In the genomic region with DNA sequence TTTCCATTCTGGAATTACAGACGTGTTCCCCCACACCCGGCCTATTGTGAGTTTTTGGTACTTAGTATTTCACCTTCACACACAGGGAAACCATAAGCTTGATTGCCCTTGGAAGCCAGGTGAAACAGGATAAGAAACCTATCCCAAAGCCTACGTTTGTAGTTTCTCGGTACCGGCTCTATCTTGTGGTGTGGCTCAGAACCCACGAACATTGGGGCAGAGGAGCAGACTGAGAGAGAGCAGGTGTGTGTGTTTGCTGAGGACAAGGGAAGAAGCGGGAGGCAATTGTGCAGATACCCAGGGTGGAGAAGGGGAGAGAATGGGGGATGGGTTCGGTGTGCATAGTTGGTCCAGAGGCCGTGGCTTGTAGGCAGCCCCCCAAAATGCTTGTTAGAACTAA, we compare ENCODE assay signal across 23 mouse cellular contexts. TPM values are rescaled to one million over a fixed set of nuclear protein-coding genes. Genes with fewer than 3 reads are reported as not detected.
DNase-seq lines count a peak whose midpoint lies in the region; ATAC-seq and TF ChIP-seq lines count a peak whose summit lies in the region.
"Had no signal": no experiment of that assay in that cellular context is flagged by ENCODE, and none has a peak within 500 bp of the region (broad histone marks: within the 10 kb centered on the region; RNA-seq: fewer than 3 reads in every experiment).

No protein-coding gene starts in this region.

- H3K27me3 ChIP-seq in E14TG2a.4 (ENCODE audit: insufficient read depth, low read length) (no peaks in the 10 kb centered on the region), ES-Bruce4 (ENCODE audit: control insufficient read depth, insufficient read depth, low read length, poor library complexity, severe bottlenecking) (no peaks in the 10 kb centered on the region)
- no peaks in the 10 kb centered on the region for H3K27me3 ChIP-seq in kidney, embryonic 14.5 days (ENCODE audit: control insufficient read depth, insufficient read depth, low read length)
- H3K27me3 ChIP-seq in midbrain, embryonic 15.5 days (replicated peaks): no peaks in the 10 kb centered on the region; the same call in 1 of the 2 replicates

- H3K4me3 ChIP-seq in E14TG2a.4 (replicated peaks; ENCODE audit: low read length): peak overlapping the region; percentile 67
- H3K4me3 ChIP-seq in ES-Bruce4 (ENCODE audit: low read depth, low read length): peak overlapping the region; percentile 52
- peak overlapping the region; percentile 41 to 66 for H3K4me3 ChIP-seq in ES-E14 (ENCODE audit: insufficient read depth in 1 of 2, low read depth in 1 of 2, low read length in 2 of 2, poor library complexity in 1 of 2, severe bottlenecking in 1 of 2)
- H3K4me3 ChIP-seq in kidney, embryonic 14.5 days (ENCODE audit: low read length): no peak overlapping the region
- H3K4me3 ChIP-seq in midbrain, embryonic 15.5 days: no peak overlapping the region
- H3K4me3 ChIP-seq: erythroblast, embryonic 14.5 days had no signal

- WGBS in kidney, embryonic 14.5 days: 88% methylated on average over 9 of the region's 9 CpGs
- 81% methylated on average over 9 of the region's 9 CpGs for WGBS in midbrain, embryonic 15.5 days

- H3K9ac ChIP-seq in ES-Bruce4 (ENCODE audit: low read depth, poor library complexity, severe bottlenecking) (peak overlapping the region; percentile 72), ES-E14 (ENCODE audit: insufficient read depth, low read depth, low read length, poor library complexity, severe bottlenecking) (peak overlapping the region; percentile 86)
- no peak overlapping the region for H3K9ac ChIP-seq in kidney, embryonic 14.5 days (ENCODE audit: low read depth, low read length)
- H3K9ac ChIP-seq in midbrain, embryonic 15.5 days: no peak overlapping the region
- H3K9ac ChIP-seq: embryonic facial prominence, embryonic 15.5 days; forebrain, embryonic 12.5 days had no signal

- ATAC-seq in kidney, embryonic 14.5 days (ENCODE audit: low FRiP score, low TSS enrichment): no peak
- no peak for ATAC-seq in midbrain, embryonic 15.5 days (replicated peaks)
- ATAC-seq: forebrain, embryonic 14.5 days; forebrain, embryonic 16.5 days had no signal

- H3K4me1 ChIP-seq in E14TG2a.4 (replicated peaks; ENCODE audit: low read depth, low read length) (peaks cover 60% of the 10 kb centered on the region), ES-Bruce4 (ENCODE audit: control insufficient read depth, insufficient read depth, low read length) (peaks cover 6% of the 10 kb centered on the region), ES-E14 (ENCODE audit: control insufficient read depth in 2 of 2, insufficient read depth in 2 of 2, low read length in 2 of 2, poor library complexity in 1 of 2) (peaks cover 8 to 9% of the 10 kb centered on the region in 2 experiments; a peak in 3 of 4 replicates)
- peaks cover 7% of the 10 kb centered on the region; the same call in 1 of the 2 replicates for H3K4me1 ChIP-seq in kidney, embryonic 14.5 days (ENCODE audit: control insufficient read depth, insufficient read depth, low read length)
- 0 out of 2 replicates have a peak, but pooled peaks cover 3% of the 10 kb centered on the region for H3K4me1 ChIP-seq in midbrain, embryonic 15.5 days
- H3K4me1 ChIP-seq: embryonic facial prominence, embryonic 15.5 days had no signal

- no peak overlapping the region for H3K4me2 ChIP-seq in kidney, embryonic 14.5 days (replicated peaks; ENCODE audit: low read depth, low read length)
- no peak overlapping the region for H3K4me2 ChIP-seq in midbrain, embryonic 15.5 days

- TF ChIP-seq CTCF in E14TG2a.4 (conservative IDR thresholded peaks at IDR 0.05; ENCODE audit: low read length) (no peak), ES-Bruce4 (IDR thresholded peaks at IDR 0.05; ENCODE audit: low read depth, low read length) (no peak)

- DNase-seq in ES-E14 (ENCODE audit: low read depth, low spot score) (no peak), ZHBTc4 (ENCODE audit: low read depth, low spot score) (peak; percentile 45)
- DNase-seq in ovary, postnatal 10 days (ENCODE audit: low spot score): no peak
- DNase-seq: adrenal gland, adult 2 months; adrenal gland, postnatal 10 days; adrenal gland, postnatal 25 days; cerebellum, adult 11 months; cerebellum, adult 18-20 months; cerebellum, adult 8-10 months; cerebellum, adult 9-11 months; cerebellum, postnatal 14 days; cerebellum, postnatal 36 days had no signal

- no peak for TF ChIP-seq POLR2A in ES-Bruce4 (IDR thresholded peaks at IDR 0.05; ENCODE audit: insufficient read depth, low read length)

- TF ChIP-seq EP300 in ES-Bruce4 (IDR thresholded peaks at IDR 0.05; ENCODE audit: insufficient read depth, low read depth, low read length): 0 out of 2 replicates have a peak, but pooled peaks have one; percentile 28

- H3K36me3 ChIP-seq in E14TG2a.4 (ENCODE audit: insufficient read depth, low read length) (0 out of 2 replicates have a peak, but pooled peaks cover 3% of the 10 kb centered on the region), ES-Bruce4 (ENCODE audit: control insufficient read depth, insufficient read depth, low read length, poor library complexity, severe bottlenecking) (no peaks in the 10 kb centered on the region), ES-E14 (ENCODE audit: control insufficient read depth, insufficient read depth, low read length, poor library complexity, severe bottlenecking) (peaks cover 2% of the 10 kb centered on the region; the same call in 1 of the 2 replicates)
- H3K36me3 ChIP-seq in kidney, embryonic 14.5 days (ENCODE audit: control insufficient read depth, insufficient read depth, low read length): no peaks in the 10 kb centered on the region
- no peaks in the 10 kb centered on the region for H3K36me3 ChIP-seq in midbrain, embryonic 15.5 days (replicated peaks)
- H3K36me3 ChIP-seq: embryonic facial prominence, embryonic 13.5 days; embryonic facial prominence, embryonic 15.5 days; forebrain, embryonic 10.5 days; forebrain, embryonic 12.5 days had no signal

- H3K9me3 ChIP-seq in E14TG2a.4 (ENCODE audit: low read length) (no peaks in the 10 kb centered on the region), ES-Bruce4 (replicated peaks; ENCODE audit: control insufficient read depth, insufficient read depth, low read length, poor library complexity, severe bottlenecking) (no peaks in the 10 kb centered on the region), ES-E14 (ENCODE audit: control insufficient read depth, insufficient read depth, low read depth, low read length) (no peaks in the 10 kb centered on the region)
- H3K9me3 ChIP-seq in kidney, embryonic 14.5 days (ENCODE audit: control insufficient read depth, low read length): no peaks in the 10 kb centered on the region
- no peaks in the 10 kb centered on the region for H3K9me3 ChIP-seq in midbrain, embryonic 15.5 days
- H3K9me3 ChIP-seq: embryonic facial prominence, embryonic 13.5 days; embryonic facial prominence, embryonic 15.5 days; forebrain, embryonic 10.5 days; forebrain, embryonic 12.5 days had no signal

- H3K27ac ChIP-seq in ES-Bruce4 (ENCODE audit: insufficient read depth, low read length) (peak overlapping the region; percentile 100), ES-E14 (ENCODE audit: insufficient read depth, low read depth, low read length, poor library complexity, severe bottlenecking) (peak overlapping the region; percentile 99)
- H3K27ac ChIP-seq in kidney, embryonic 14.5 days (ENCODE audit: low read depth, low read length): no peak overlapping the region
- H3K27ac ChIP-seq in midbrain, embryonic 15.5 days: no peak overlapping the region
- H3K27ac ChIP-seq: embryonic facial prominence, embryonic 13.5 days; embryonic facial prominence, embryonic 15.5 days; forebrain, embryonic 12.5 days had no signal

- in situ Hi-C loops in ES-E14 (cut with MboI; ENCODE audit: low sequenced_read_pairs in 2 of 2, unreplicated experiment in 2 of 2): loop anchor here in 1 of 2 experiments (25.0 kb wide), 1 partner anchor 166 kb away; no protein-coding TSS in a partner anchor

TF ChIP-seq in ES-E14, 5 proteins besides CTCF, POLR2A, EP300 and RAD21:
- TF ChIP-seq CHD2 (IDR thresholded peaks at IDR 0.05; ENCODE audit: low read depth, low read length) (no peak), MAFK (IDR thresholded peaks at IDR 0.05; ENCODE audit: insufficient read depth, low read depth, low read length) (no peak), ZC3H11A (IDR thresholded peaks at IDR 0.05; ENCODE audit: borderline replicate concordance, low read depth, low read length) (no peak), HCFC1 (IDR thresholded peaks at IDR 0.05; ENCODE audit: borderline replicate concordance, insufficient read depth, low read length) (no peak), ZNF384 (IDR thresholded peaks at IDR 0.05; ENCODE audit: low read depth, low read length) (no peak)

RNA-seq across cellular contexts. Expression of gene Zfp281, which starts 53.7 kb away (rescaled TPM):
- 94.4 and 98.1 TPM in 2 replicates for polyA plus RNA-seq in ES-Bruce4 (2011; ENCODE audit: insufficient read depth, insufficient read length, low read depth, missing spikeins)
- total RNA-seq in ES-E14 (2012; rRNA removed): 65.0 and 65.5 TPM in 2 replicates
- polyA plus RNA-seq in kidney, embryonic 14.5 days (2014; fragmentation: Nextera tagmentation; extraction: Ambion mirVana): 20.0 and 26.1 TPM in 2 replicates
- polyA plus RNA-seq in midbrain, embryonic 15.5 days (2015; fragmentation: Nextera tagmentation; extraction: Ambion mirVana): 23.9 TPM in 2 replicates

Comparison
In these comparisons a context has a peak if more than half of its experiments do, and no peak if none do; other contexts are left out.
1. H3K4me3 ChIP-seq: peak in E14TG2a.4 (single experiment), ES-Bruce4 (single experiment) and ES-E14 (2 of 2); none in kidney, embryonic 14.5 days (single experiment) and midbrain, embryonic 15.5 days (single experiment).
2. H3K27ac ChIP-seq: peak in ES-Bruce4 (single experiment) and ES-E14 (single experiment); none in kidney, embryonic 14.5 days (single experiment) and midbrain, embryonic 15.5 days (single experiment).
3. H3K9ac ChIP-seq: peak in ES-Bruce4 (single experiment) and ES-E14 (single experiment); none in kidney, embryonic 14.5 days (single experiment) and midbrain, embryonic 15.5 days (single experiment).